Mouse (Mus musculus) heart, adult 2 months (tissue): Measurements from ENCODE around the gene Depdc5. TPM values are rescaled to one million over a fixed set of nuclear protein-coding genes. Genes with fewer than 3 reads are reported as not detected.
A peak's percentile ranks its signal among the peaks of the same experiment; 100 is the strongest.
"Not testable (repeated sequence)": the region's sequence is repeated elsewhere in the genome, so short reads cannot be mapped to it uniquely, and the experiment has no call there.

Experiments
- DNase-seq, 2 experiments: peaks; one replicate each; pipeline ENCODE4 v3.0.0; 2021
- H3K27ac ChIP-seq: fragments of 200-600 bp; 2 replicates; pipeline ENCODE4 v1.8.1; 2022
- H3K27me3 ChIP-seq: fragments of 200-500 bp; 2 replicates; pipeline ENCODE4 v1.6.1; 2012; ENCODE audit warnings: mild to moderate bottlenecking, low read length, inconsistent platforms, mixed read lengths; ENCODE audit not compliant: control insufficient read depth, insufficient read depth
- H3K36me3 ChIP-seq: fragments of 200-500 bp; 2 replicates; pipeline ENCODE4 v1.6.1; 2012; ENCODE audit warnings: low read length, inconsistent platforms; ENCODE audit not compliant: control insufficient read depth, insufficient read depth
- H3K4me1 ChIP-seq: fragments of 200-500 bp; 2 replicates; pipeline ENCODE4 v1.6.1; 2011; ENCODE audit warnings: low read length; ENCODE audit not compliant: control insufficient read depth, insufficient read depth
- H3K4me3 ChIP-seq: fragments of 200-600 bp; 2 replicates; pipeline ENCODE4 v1.8.1; 2022
- H3K79me2 ChIP-seq: fragments of 200-500 bp; replicated peaks from 2 replicates; pipeline ENCODE4 v1.6.1; 2012; ENCODE audit warnings: mild to moderate bottlenecking, inconsistent platforms, low read length, moderate library complexity, mixed read lengths; ENCODE audit not compliant: control insufficient read depth, insufficient read depth
- H3K9ac ChIP-seq: fragments of 200-500 bp; 2 replicates; pipeline ENCODE4 v1.6.1; 2012; ENCODE audit warnings: low read depth, mild to moderate bottlenecking, control low read depth, inconsistent platforms, low read length, mixed read lengths
- CTCF ChIP-seq: fragments of 200-600 bp; IDR thresholded peaks from 2 replicates; pipeline ENCODE4 v1.8.1; 2022; ENCODE audit warnings: antibody characterized with exemption, mild to moderate bottlenecking, moderate library complexity
- EP300 ChIP-seq: fragments of 200-500 bp; IDR thresholded peaks from 2 replicates; pipeline ENCODE4 v1.6.1; 2011; ENCODE audit warnings: low read depth, low read length, control low read depth; ENCODE audit not compliant: insufficient read depth
- POLR2A ChIP-seq: fragments of 200-500 bp; IDR thresholded peaks from 2 replicates; pipeline ENCODE4 v1.6.1; 2011; ENCODE audit warnings: mild to moderate bottlenecking, low read depth, low read length, control low read depth; ENCODE audit not compliant: insufficient read depth
- WGBS: fragments of 180-500 bp; shearing (Covaris S2); methylation state at CpG from one replicate; pipeline ENCODE4 v1.1.7; 2018; 5-methylcytosine and 5-hydroxymethylcytosine counted together
- intact Hi-C: fragments of 180-260 bp; cut with DNase I; formaldehyde crosslinking; loops from one replicate; pipeline ENCODE4 v1.15.1; 2025
- polyA plus RNA-seq: library from polyadenylated mRNA; depleted of rRNA; stranded (reverse); fragments of >200 nt; gene quantifications from 2 replicates; pipeline ENCODE4 v1.2.3, GENCODE M21; 2012
- total RNA-seq, 2 experiments: library from RNA; stranded (reverse); gene quantifications; 2 replicates each; pipeline ENCODE4 v1.2.3; 2021

Depdc5 gene
- total and polyA plus RNA-seq, 3 experiments: 7.6 to 22.3 (median 17.5) TPM

DNA sequence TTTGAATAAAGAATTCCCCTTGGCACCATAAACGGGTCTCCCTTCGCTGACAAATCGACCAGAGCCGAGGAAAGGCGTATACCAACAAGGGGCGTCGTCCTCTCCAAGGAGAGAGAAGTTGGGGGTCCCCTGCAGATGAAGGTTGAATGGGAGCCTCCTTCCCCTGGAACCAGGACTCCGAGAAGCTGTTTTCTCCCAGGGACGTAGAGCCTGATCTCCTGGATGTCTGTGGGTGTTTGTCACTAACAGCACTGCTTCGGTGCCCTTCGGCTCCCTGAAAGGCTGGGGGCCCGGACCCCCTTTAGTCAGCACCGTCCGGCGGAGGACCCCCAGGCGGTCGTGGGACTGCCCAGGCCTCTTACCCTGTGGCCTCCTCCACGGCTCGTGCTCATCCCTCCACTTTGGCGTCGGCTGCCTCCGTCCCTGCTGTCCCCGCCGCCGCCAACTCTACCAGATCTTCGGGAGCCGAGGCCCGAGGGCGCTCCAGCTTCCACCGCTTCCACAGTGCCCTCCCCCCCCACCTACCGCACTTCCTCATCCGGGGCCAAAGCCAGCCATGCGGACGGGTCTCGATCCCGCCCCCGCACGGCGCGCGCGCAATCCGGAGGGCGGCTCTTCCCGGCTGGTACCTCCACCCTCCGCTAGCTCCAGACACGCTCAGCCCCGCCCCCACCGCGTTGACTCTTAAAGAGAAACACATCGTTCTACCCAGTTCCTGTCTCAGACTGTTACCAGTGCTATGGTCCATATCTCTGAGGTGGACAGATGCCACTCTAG lies 9.6 kb upstream of the Depdc5 start, which contains the start of gene Prr14l:
Gene Prr14l (minus strand): TSS at position 526 of the 777 bp plus-strand sequence.
- Histone ChIP-seq H3K4me3 (peak within 1 kb of the TSS; percentile 85), H3K79me2 (peaks cover 6% of the 10 kb centered on the region; the same call in 1 of the 2 replicates), H3K9ac (peak within 1 kb of the TSS; percentile 94), H3K27ac (peak within 1 kb of the TSS; percentile 86), H3K27me3 (no peaks in the 10 kb centered on the region), H3K36me3 (peaks cover 12% of the 10 kb centered on the region), H3K4me1 (peaks cover 3% of the 10 kb centered on the region)
- peak; percentile 99 to 100 for DNase-seq
- peak; percentile 77; the same call in 1 of the 2 replicates for TF ChIP-seq POLR2A
- 0 out of 2 replicates have a peak, but pooled peaks have one; percentile 40 for TF ChIP-seq EP300
- no peak for TF ChIP-seq CTCF
- intact Hi-C loops: loop anchor here (5.0 to 10.0 kb wide), 3 partner anchors 67 to 1612 kb away; partner anchors contain the start of genes Gm9970, Nrbp1, Pisd and Yes1
- under 1% methylated on average over 51 of the region's 51 CpGs for WGBS

DNA sequence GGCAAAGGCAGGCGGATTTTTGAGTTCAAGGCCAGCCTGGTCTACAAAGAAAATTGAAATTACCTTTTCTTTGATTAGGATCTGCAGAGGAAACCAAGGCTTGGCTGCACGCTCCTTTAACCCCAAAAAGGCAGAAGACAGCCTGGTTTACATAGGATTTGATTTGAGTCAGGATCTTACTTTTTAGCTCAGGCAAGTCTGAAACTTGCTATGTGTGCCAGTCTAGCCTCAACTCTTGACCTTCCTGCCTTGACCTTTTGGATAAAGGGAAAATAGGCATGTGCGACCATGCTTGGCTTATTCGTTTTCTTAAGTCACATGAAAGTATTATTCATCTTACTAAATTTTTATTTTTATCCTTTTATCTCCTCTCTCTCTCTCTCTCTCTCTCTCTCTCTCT lies 8.7 kb upstream of the Depdc5 start:
- WGBS: 83% methylated on average over 4 of the region's 4 CpGs
- peaks cover 12% of the 10 kb centered on the region for H3K36me3 ChIP-seq
- H3K79me2 ChIP-seq: peaks cover 5% of the 10 kb centered on the region; the same call in 1 of the 2 replicates
- H3K9ac ChIP-seq: no peak overlapping the region
- TF ChIP-seq CTCF (no peak), EP300 (no peak), POLR2A (no peak)
- H3K4me3 ChIP-seq: no peak overlapping the region
- peaks cover 3% of the 10 kb centered on the region for H3K4me1 ChIP-seq
- intact Hi-C loops: loop anchor here (5.0 to 10.0 kb wide), 3 partner anchors 68 to 1613 kb away; partner anchors contain the start of genes Gm9970, Nrbp1, Pisd and Yes1
- no peaks in the 10 kb centered on the region for H3K27me3 ChIP-seq
- DNase-seq: no peak
- peak overlapping the region; percentile 47 for H3K27ac ChIP-seq

DNA sequence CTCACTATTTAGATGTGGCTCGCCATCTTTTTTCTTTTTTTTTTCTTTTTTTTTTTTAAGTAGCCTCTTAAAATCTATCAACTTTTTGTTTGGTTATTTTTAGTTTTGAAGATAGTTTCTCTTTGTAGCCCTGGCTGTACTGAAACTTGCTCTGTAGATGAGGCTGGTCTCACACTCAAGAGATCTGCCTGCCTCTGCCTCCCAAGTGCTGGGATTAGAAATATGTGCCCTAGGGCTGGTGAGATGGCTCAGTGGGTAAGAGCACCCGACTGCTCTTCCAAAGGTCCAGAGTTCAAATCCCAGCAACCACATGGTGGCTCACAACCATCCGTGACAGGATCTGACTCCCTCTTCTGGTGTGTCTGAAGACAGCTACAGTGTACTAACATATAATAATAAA lies 8.2 kb upstream of the Depdc5 start:
- DNase-seq, H3K27ac ChIP-seq, H3K27me3 ChIP-seq, H3K4me3 ChIP-seq, H3K9ac ChIP-seq, H3K4me1 ChIP-seq, H3K79me2 ChIP-seq: not testable (repeated sequence)
- peaks cover 12% of the 10 kb centered on the region for H3K36me3 ChIP-seq
- 97% methylated on average over 3 of the region's 3 CpGs for WGBS
- intact Hi-C loops: loop anchor here (10.0 kb wide), 1 partner anchor 240 kb away; the partner anchor contains the start of gene Yes1

DNA sequence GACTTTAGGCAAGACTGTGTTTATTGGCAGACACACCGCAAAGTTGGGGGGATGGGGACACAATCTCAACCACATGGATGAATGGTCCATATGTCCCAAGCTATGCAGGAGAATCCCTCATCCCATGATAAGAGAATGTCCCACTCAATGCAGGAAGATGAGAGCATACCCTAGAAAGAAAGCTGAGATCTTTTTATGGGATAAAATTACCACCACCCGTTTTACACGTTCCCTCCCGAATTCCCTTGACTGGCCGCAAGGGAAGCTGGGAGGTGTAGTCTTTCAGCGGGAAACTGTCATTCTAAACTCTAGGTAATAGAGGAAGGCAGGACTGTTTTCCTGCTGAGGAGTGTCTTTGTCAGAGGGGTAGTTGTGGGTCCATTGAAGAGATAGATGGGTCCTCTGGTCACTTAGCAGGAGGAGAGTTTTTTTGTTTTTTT lies 5.7 kb upstream of the Depdc5 start:
- Histone ChIP-seq H3K27me3 (no peaks in the 10 kb centered on the region), H3K4me3 (peak overlapping the region; percentile 64), H3K27ac (peak overlapping the region; percentile 46), H3K4me1 (peaks cover 1% of the 10 kb centered on the region), H3K36me3 (peaks cover 5% of the 10 kb centered on the region), H3K79me2 (peaks cover 3% of the 10 kb centered on the region; the same call in 1 of the 2 replicates), H3K9ac (peak overlapping the region; percentile 65; the same call in 1 of the 2 replicates)
- 3% methylated on average over 6 of the region's 6 CpGs for WGBS
- intact Hi-C loops: loop anchor here (10.0 kb wide), 1 partner anchor 243 kb away; the partner anchor contains the start of gene Yes1
- no peak for TF ChIP-seq EP300
- peak; percentile 56 for TF ChIP-seq CTCF
- peak; percentile 39 to 40 for DNase-seq

DNA sequence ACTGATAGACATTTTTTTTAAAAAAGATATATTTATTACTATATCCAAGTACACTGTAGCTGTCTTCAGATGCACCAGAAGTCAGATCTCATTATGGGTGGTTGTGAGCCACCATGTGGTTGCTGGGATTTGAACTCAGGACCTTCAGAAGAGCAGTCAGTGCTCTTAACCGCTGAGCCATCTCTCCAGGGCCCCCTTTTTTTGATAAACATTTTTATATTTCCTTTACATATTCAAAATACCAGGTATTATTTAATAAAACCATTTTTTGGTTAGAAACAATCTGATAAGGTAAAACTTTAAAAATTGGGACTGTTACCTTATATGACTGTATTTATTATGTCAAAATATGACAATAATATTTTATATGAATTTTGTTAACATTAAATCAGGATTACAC lies 2.4 kb upstream of the Depdc5 start:
- whole genome bisulfite sequencing: 86% methylated on average over 1 of the region's 1 CpGs
- H3K79me2 ChIP-seq: no peaks in the 10 kb centered on the region
- no peak for TF ChIP-seq EP300
- TF ChIP-seq CTCF: no peak
- no peak for TF ChIP-seq POLR2A
- H3K4me3 ChIP-seq: no peak overlapping the region
- H3K27ac ChIP-seq: no peak overlapping the region
- no peaks in the 10 kb centered on the region; the same call in 1 of the 2 replicates for H3K36me3 ChIP-seq
- H3K4me1 ChIP-seq: peaks cover 3% of the 10 kb centered on the region; the same call in 1 of the 2 replicates
- no peak for DNase-seq
- intact Hi-C loops: loop anchor here (5.0 to 10.0 kb wide), 2 partner anchors 149 to 514 kb away; partner anchors contain the start of gene Uvssa
- H3K9ac ChIP-seq: no peak overlapping the region
- no peaks in the 10 kb centered on the region for H3K27me3 ChIP-seq

DNA sequence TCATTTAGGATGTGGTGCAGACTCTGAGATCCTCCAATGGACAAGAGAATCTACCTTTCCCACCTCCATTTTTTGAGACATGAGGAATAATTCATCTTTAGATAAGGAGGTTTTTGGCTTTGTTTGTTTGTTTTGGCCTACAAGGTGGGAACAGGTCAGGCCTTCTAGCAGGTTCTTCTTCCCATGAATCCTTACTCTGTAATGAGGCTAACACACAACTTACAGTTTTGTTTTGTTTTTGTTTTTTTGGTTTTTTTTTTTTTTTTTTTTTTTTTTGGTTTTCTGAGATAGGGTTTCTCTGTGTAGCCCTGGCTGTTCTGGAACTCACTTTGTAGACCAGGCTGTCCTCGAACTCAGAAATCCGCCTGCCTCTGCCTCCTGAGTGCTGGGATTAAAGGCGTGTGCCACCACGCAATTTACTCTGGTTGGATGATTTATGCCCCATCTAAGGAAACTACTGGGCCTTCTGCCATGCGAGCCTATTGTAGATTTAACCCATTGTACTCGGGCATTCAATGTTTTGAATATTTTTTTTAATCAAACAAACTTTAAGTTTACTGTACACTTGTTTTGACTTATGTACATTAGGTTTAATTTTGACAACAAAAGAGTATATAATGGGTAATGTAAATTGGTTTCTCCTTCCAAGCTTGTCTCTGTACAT lies 900 bp upstream of the Depdc5 start:
- intact Hi-C loops: loop anchor here (5.0 to 10.0 kb wide), 2 partner anchors 150 to 512 kb away; partner anchors contain the start of gene Uvssa
- no peaks in the 10 kb centered on the region for H3K79me2 ChIP-seq
- TF ChIP-seq CTCF: no peak
- no peak for TF ChIP-seq EP300
- no peak for TF ChIP-seq POLR2A

More for the DNA sequence above, 900 bp upstream of the Depdc5 start:
- 56% methylated on average over 6 of the region's 6 CpGs for WGBS
- no peak overlapping the region for H3K9ac ChIP-seq
- H3K36me3 ChIP-seq: no peaks in the 10 kb centered on the region; the same call in 1 of the 2 replicates
- H3K27ac ChIP-seq: peak overlapping the region; percentile 63
- H3K4me3 ChIP-seq: peak overlapping the region; percentile 76
- H3K4me1 ChIP-seq: peaks cover 3% of the 10 kb centered on the region; the same call in 1 of the 2 replicates
- no peak for DNase-seq
- no peaks in the 10 kb centered on the region for H3K27me3 ChIP-seq
